Comparison of ENCODE assay signal across 8 mouse cellular contexts in the genomic region with DNA sequence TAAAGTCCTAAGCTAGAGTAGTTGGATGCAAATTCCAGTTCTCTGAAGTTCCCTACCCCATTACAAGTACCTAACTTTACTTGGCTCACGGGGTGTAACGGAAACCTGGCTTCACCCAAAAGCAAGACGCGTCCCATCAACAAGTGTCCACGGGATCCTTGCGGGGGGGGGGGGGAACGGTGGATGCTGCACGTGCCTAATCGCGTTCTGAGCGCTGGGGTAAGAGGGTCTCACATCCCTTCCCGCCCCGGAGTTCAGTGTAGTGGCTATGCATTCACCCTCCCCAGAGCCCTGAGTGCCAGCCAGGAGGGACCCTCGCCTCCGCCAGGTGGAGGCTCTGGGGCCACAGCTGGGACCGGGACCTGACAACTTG. TPM values are rescaled to one million over a fixed set of nuclear protein-coding genes. Genes with fewer than 3 reads are reported as not detected.
DNase-seq lines count a peak whose midpoint lies in the region; ATAC-seq and TF ChIP-seq lines count a peak whose summit lies in the region.

No protein-coding gene starts in this region.

- peak overlapping the region; percentile 38 for H3K4me3 ChIP-seq in cerebellum, adult 2 months (replicated peaks; ENCODE audit: insufficient read depth, low read depth, low read length)
- H3K4me3 ChIP-seq in C2C12 (ENCODE audit: insufficient read depth, poor library complexity, severe bottlenecking): peak overlapping the region; percentile 32
- peak overlapping the region; percentile 73 for H3K4me3 ChIP-seq in forebrain, embryonic 12.5 days (replicated peaks)
- peak overlapping the region; percentile 74 for H3K4me3 ChIP-seq in liver, embryonic 13.5 days (replicated peaks)

- no peaks in the 10 kb centered on the region for H3K79me2 ChIP-seq in C2C12 (ENCODE audit: control insufficient read depth, insufficient read depth)

- H3ac ChIP-seq in C2C12 (ENCODE audit: control insufficient read depth, insufficient read length, low read depth): peak overlapping the region; percentile 67

- peaks cover 1% of the 10 kb centered on the region for H3K79me3 ChIP-seq in C2C12 (ENCODE audit: low read depth)

- peak overlapping the region; percentile 99 for H3K4me2 ChIP-seq in forebrain, embryonic 12.5 days
- peak overlapping the region; percentile 100 for H3K4me2 ChIP-seq in liver, embryonic 13.5 days

- H3K27ac ChIP-seq in cerebellum, adult 2 months (ENCODE audit: insufficient read depth, low read length): no peak overlapping the region
- no peak overlapping the region for H3K27ac ChIP-seq in forebrain, embryonic 12.5 days
- no peak overlapping the region for H3K27ac ChIP-seq in liver, embryonic 13.5 days

- peak in 1 of 2 experiments; percentile 5 for DNase-seq in cerebellum, adult 2 months
- no peak for DNase-seq in cerebellum, postnatal 25 days
- no peak for DNase-seq in liver, embryonic 13.5 days
- no peak for DNase-seq in adrenal gland, postnatal 36 days
- no peak for DNase-seq in embryo, embryonic 10 days (ENCODE audit: low spot score)
- DNase-seq in adrenal gland, postnatal 25 days: no peak

- H3K36me3 ChIP-seq in C2C12 (ENCODE audit: control insufficient read depth, insufficient read depth): no peaks in the 10 kb centered on the region
- no peaks in the 10 kb centered on the region for H3K36me3 ChIP-seq in forebrain, embryonic 12.5 days (replicated peaks)
- H3K36me3 ChIP-seq in liver, embryonic 13.5 days: no peaks in the 10 kb centered on the region

- peak; percentile 42; the same call in 1 of the 2 replicates for ATAC-seq in forebrain, embryonic 12.5 days (ENCODE audit: low FRiP score)
- no peak for ATAC-seq in liver, embryonic 13.5 days (ENCODE audit: low read depth)

- TF ChIP-seq POLR2A in cerebellum, adult 2 months (IDR thresholded peaks at IDR 0.05; ENCODE audit: borderline replicate concordance, insufficient read depth, low read length): no peak

- no peaks in the 10 kb centered on the region for H3K9me3 ChIP-seq in forebrain, embryonic 12.5 days
- no peaks in the 10 kb centered on the region for H3K9me3 ChIP-seq in liver, embryonic 13.5 days (replicated peaks)

- H3K9ac ChIP-seq in forebrain, embryonic 12.5 days: peak overlapping the region; percentile 66
- peak overlapping the region; percentile 81 for H3K9ac ChIP-seq in liver, embryonic 13.5 days

- no peaks in the 10 kb centered on the region; the same call in 1 of the 2 replicates for H3K27me3 ChIP-seq in cerebellum, adult 2 months (ENCODE audit: control insufficient read depth, insufficient read depth, low read length)
- H3K27me3 ChIP-seq in C2C12 (ENCODE audit: control insufficient read depth, insufficient read depth, insufficient read length): no peaks in the 10 kb centered on the region
- H3K27me3 ChIP-seq in forebrain, embryonic 12.5 days: peaks cover 16% of the 10 kb centered on the region
- peaks cover 16% of the 10 kb centered on the region for H3K27me3 ChIP-seq in liver, embryonic 13.5 days

- no peaks in the 10 kb centered on the region for H3K4me1 ChIP-seq in cerebellum, adult 2 months (ENCODE audit: control insufficient read depth, insufficient read depth, low read length)
- peaks cover 8% of the 10 kb centered on the region for H3K4me1 ChIP-seq in forebrain, embryonic 12.5 days
- H3K4me1 ChIP-seq in liver, embryonic 13.5 days (replicated peaks): peaks cover 25% of the 10 kb centered on the region

- WGBS in cerebellum, adult 2 months: 2% methylated on average over 16 of the region's 16 CpGs
- 2% methylated on average over 16 of the region's 16 CpGs for WGBS in forebrain, embryonic 12.5 days
- 3% methylated on average over 16 of the region's 16 CpGs for WGBS in liver, embryonic 13.5 days (ENCODE audit: insufficient replicate concordance)

- no peak for TF ChIP-seq CTCF in cerebellum, adult 2 months (IDR thresholded peaks at IDR 0.05; ENCODE audit: borderline replicate concordance, insufficient read depth, low read depth, low read length)
- no peak for TF ChIP-seq CTCF in C2C12 (IDR thresholded peaks at IDR 0.05; ENCODE audit: control insufficient read depth, insufficient read depth, insufficient read length)

TF ChIP-seq in C2C12, 6 proteins besides CTCF, POLR2A, EP300 and RAD21:
- no peak for TF ChIP-seq MYOG (IDR thresholded peaks at IDR 0.05; ENCODE audit: control insufficient read depth, extremely low read depth, insufficient read length)
- TF ChIP-seq MAX (IDR thresholded peaks at IDR 0.05): no peak
- TF ChIP-seq FOSL1 (IDR thresholded peaks at IDR 0.05; ENCODE audit: insufficient read depth, low read length, poor library complexity, severe bottlenecking): no peak
- TF ChIP-seq USF1 (IDR thresholded peaks at IDR 0.05; ENCODE audit: low read depth): no peak
- TF ChIP-seq MYOD1 (IDR thresholded peaks at IDR 0.05; ENCODE audit: control insufficient read depth, insufficient read length, low read depth): no peak
- TF ChIP-seq CEBPB (IDR thresholded peaks at IDR 0.05; ENCODE audit: low read depth): no peak

RNA-seq across cellular contexts. Expression of gene Gch1, which starts 0.8 kb away (rescaled TPM):
- polyA plus RNA-seq in cerebellum, adult 2 months (2012; rRNA removed): 2.8 and 2.9 TPM in 2 replicates
- 9.6 TPM for polyA plus RNA-seq in C2C12 (2012; fragmentation: generic; extraction: Trizol)
- 1.4 and 1.6 TPM in 2 replicates for polyA plus RNA-seq in forebrain, embryonic 12.5 days (2016; fragmentation: Nextera tagmentation; extraction: Ambion mirVana)
- polyA plus RNA-seq in liver, embryonic 13.5 days (2015; fragmentation: Nextera tagmentation; extraction: Ambion mirVana): 3.2 and 3.9 TPM in 2 replicates
- 10 to 100 TPM; 75.6 to 78.0 TPM for total RNA-seq in adrenal gland, postnatal 36 days (2021)
- total RNA-seq in adrenal gland, postnatal 25 days (2021): 66.2 and 71.6 TPM in 2 replicates
